Mouse (Mus musculus) granulocyte monocyte progenitor cell, adult 5-6 weeks (primary cell): ENCODE data around the gene Cdc14b. TPM values are rescaled to one million over a fixed set of nuclear protein-coding genes. Genes with fewer than 3 reads are reported as not detected.

Experiments used
- total RNA-seq, 2 experiments: library from RNA; stranded (forward) in 1 of 2; stranded (reverse) in 1 of 2; fragments of 200-712, 200-1000 nt in 1 of 2; fragments of >200 nt in 1 of 2; fragmentation: Nextera tagmentation in 1 of 2; gene quantifications; 2 replicates each; pipeline ENCODE4 v1.2.3; 2014 to 2017

Gene Cdc14b
- total RNA-seq, 2 experiments from 2014 or later, result 0.97 to 2.1 TPM

Other genes with a start within 250 kb of the Cdc14b start
- not detected in 2 replicates for gene Hsd17b3, start 186.1 kb downstream of the Cdc14b start, total RNA-seq (2014; fragmentation: Nextera tagmentation)
- not detected in 2 replicates for gene Hsd17b3, start 186.1 kb downstream of the Cdc14b start, total RNA-seq (2017)
- 1.6 TPM in 1 of 2 replicates, not detected in the other for gene Slc35d2, start 145.9 kb downstream of the Cdc14b start, total RNA-seq (2014; fragmentation: Nextera tagmentation)
- 5.8 and 6.7 TPM in 2 replicates for gene Slc35d2, start 145.9 kb downstream of the Cdc14b start, total RNA-seq (2017)
- 23.9 and 35.8 TPM in 2 replicates for gene Zfp367, start 122.1 kb downstream of the Cdc14b start, total RNA-seq (2014; fragmentation: Nextera tagmentation)
- 45.3 and 50.9 TPM in 2 replicates for gene Zfp367, start 122.1 kb downstream of the Cdc14b start, total RNA-seq (2017)
- 6.7 and 7.5 TPM in 2 replicates for gene Habp4, start 113.5 kb downstream of the Cdc14b start, total RNA-seq (2014; fragmentation: Nextera tagmentation)
- 1.7 and 7.7 TPM in 2 replicates for gene Habp4, start 113.5 kb downstream of the Cdc14b start, total RNA-seq (2017)
- 19.1 and 20.5 TPM in 2 replicates for gene Aaed1, start 37.4 kb upstream of the Cdc14b start, total RNA-seq (2014; fragmentation: Nextera tagmentation)
- gene Aaed1, start 37.4 kb upstream of the Cdc14b start, total RNA-seq (2017), result 37.4 and 37.8 TPM in 2 replicates
- 9.3 and 43.6 TPM in 2 replicates for gene Ctsl, start 95.6 kb upstream of the Cdc14b start, total RNA-seq (2014; fragmentation: Nextera tagmentation)
- 23.3 and 53.2 TPM in 2 replicates for gene Ctsl, start 95.6 kb upstream of the Cdc14b start, total RNA-seq (2017)
- 1.5 and 4.1 TPM in 2 replicates for gene Cdk20, start 157.0 kb upstream of the Cdc14b start, total RNA-seq (2014; fragmentation: Nextera tagmentation)
- gene Cdk20, start 157.0 kb upstream of the Cdc14b start, total RNA-seq (2017), result 2.5 and 3.3 TPM in 2 replicates
- gene Fam240b, start 222.5 kb upstream of the Cdc14b start, total RNA-seq (2014; fragmentation: Nextera tagmentation), result not detected in 2 replicates
- not detected in 2 replicates for gene Fam240b, start 222.5 kb upstream of the Cdc14b start, total RNA-seq (2017)